Mouse (Mus musculus) cortical plate, adult 2 months (tissue): ENCODE results near the gene Mad1l1. TPM values are rescaled to one million over a fixed set of nuclear protein-coding genes. Genes with fewer than 3 reads are reported as not detected.
A peak's percentile ranks its signal among the peaks of the same experiment; 100 is the strongest.

Experiments
- H3K27ac ChIP-seq: fragments of 200-500 bp; 2 replicates; pipeline ENCODE4 v1.5.1; 2012; ENCODE audit warnings: low read length, control low read depth, inconsistent platforms; ENCODE audit not compliant: insufficient read depth
- H3K4me1 ChIP-seq: fragments of 200-500 bp; 2 replicates; pipeline ENCODE4 v1.6.1; 2011; ENCODE audit warnings: low read length; ENCODE audit not compliant: control insufficient read depth, insufficient read depth
- H3K4me3 ChIP-seq: fragments of 200-500 bp; 2 replicates; pipeline ENCODE4 v1.5.1; 2011; ENCODE audit warnings: mild to moderate bottlenecking, low read length, control low read depth; ENCODE audit not compliant: insufficient read depth
- CTCF ChIP-seq: fragments of 200-500 bp; IDR thresholded peaks from 2 replicates; pipeline ENCODE4 v1.5.1; 2011; ENCODE audit warnings: mild to moderate bottlenecking, control low read depth, low read length; ENCODE audit not compliant: insufficient read depth; ENCODE audit errors: extremely low read depth
- POLR2A ChIP-seq: fragments of 200-500 bp; IDR thresholded peaks from 2 replicates; pipeline ENCODE4 v1.6.1; 2011; ENCODE audit warnings: mild to moderate bottlenecking, low read length, control low read depth; ENCODE audit not compliant: insufficient read depth; ENCODE audit errors: extremely low read depth
- polyA plus RNA-seq: library from polyadenylated mRNA; depleted of rRNA; stranded (reverse); fragments of >200 nt; gene quantifications from 2 replicates; pipeline ENCODE4 v1.2.3, GENCODE M21; 2012

Mad1l1 gene
- polyA plus RNA-seq, 1 experiment, result 17.1 TPM

DNA sequence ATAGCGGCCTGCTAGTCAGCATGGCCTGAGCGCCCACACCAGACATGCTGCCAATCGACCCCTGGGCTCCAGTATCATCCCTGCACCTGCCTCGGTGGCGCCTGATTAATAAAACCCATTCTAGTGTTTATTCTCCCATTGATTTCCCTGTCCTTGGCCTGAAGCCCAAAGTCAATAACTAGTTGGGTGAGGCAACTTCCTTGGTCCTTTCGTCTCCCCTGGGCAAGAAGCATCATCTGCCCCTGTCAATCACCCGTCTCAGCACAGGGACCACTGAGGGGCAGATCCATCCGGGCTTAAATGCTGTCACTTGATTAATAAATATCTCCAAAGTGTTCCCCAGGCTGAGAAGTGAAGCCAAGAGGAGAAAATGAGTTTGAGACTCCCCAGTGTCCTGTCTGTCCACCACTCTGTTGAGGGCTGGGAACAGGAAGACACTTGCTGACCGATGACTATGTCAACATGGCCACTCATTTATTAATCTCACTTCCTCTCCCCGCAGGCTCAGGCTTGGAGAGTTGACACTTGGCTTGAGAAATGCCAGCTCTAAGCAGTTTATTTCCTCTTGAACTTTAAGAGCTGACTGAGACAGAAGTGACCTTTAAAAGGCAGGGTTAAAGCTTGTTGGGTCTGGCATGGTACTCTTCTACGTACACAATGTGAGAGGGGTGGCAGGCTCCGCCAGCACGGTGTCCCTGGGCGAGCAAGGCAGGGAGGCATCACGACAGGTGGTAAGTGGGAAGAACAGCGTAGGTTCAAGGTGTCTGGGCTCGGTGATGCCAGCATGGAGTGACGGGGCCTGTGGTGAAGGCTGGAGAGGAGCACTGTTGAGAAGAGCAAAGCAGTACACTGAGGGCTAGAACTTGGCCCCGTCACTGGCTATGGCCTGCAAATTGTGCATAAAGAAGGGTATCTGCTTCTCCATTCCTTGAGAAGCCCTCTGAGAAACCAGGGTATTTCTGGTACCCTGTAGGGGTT, 114.3 kb downstream of the Mad1l1 start:
- H3K4me1 ChIP-seq, result peaks cover 3% of the 10 kb centered on the region
- no peak overlapping the region for H3K27ac ChIP-seq
- no peak for TF ChIP-seq CTCF
- no peak for TF ChIP-seq POLR2A
- no peak overlapping the region for H3K4me3 ChIP-seq

DNA sequence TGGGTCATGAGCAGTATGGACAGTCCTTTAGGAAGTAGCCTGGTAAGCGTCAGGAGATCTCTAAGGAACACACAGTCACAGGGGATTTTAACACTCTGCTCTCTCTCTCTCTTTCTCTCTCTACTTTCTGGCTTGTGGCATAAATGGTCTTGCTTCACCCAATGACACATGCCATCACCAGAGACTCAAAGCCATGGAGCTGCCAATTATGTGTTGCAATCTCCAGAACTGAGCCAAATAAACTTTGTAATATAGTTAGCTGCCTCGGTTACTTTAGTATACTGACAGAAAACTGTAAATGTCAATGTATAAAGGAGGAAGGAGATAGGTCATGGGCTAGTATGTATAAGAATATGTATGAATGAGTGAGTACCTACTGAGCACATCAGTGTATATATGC, 115.4 kb downstream of the Mad1l1 start:
- no peak overlapping the region for H3K27ac ChIP-seq
- peaks cover 3% of the 10 kb centered on the region for H3K4me1 ChIP-seq
- H3K4me3 ChIP-seq, result no peak overlapping the region
- TF ChIP-seq POLR2A, result no peak
- TF ChIP-seq CTCF, result no peak

DNA sequence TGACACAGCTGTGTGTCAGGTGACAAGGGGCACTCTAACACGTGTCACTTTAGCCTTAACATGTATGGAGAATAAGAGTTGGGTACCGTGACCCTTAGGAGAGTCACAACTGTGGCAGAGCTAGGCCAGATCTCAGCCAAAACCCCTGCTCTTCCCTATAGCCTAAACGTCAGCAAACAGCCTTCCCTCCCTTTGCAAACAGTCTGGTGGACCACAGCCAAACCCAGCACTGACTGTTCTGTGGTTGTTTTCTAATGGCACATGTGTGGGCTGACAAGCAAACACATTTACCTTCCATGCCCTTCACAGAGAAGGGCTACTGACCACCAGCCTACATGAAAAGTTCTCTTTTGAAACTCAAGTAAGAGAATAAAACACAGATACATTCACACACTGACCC, 116.9 kb downstream of the Mad1l1 start:
- H3K27ac ChIP-seq, result no peak overlapping the region
- no peak overlapping the region for H3K4me3 ChIP-seq
- TF ChIP-seq POLR2A (no peak), CTCF (no peak)
- H3K4me1 ChIP-seq, result peaks cover 3% of the 10 kb centered on the region

DNA sequence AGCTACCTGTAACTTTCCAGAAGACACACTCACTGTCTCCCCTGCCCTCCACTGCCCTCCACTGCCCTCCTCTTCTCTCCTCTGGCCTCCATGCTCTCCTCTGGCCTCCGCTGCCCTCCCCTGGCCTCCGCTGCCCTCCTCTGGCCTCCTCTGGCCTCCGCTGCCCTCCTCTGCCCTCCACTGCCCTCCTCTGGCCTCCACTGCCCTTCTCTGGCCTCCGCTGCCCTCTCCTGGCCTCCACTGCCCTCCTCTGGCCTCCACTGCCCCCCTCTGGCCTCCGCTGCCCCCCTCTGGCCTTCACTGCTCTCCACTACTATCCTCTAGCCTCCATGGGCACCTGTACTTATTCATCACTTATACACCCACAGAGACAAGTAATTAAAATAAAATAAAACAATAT, 117.3 kb downstream of the Mad1l1 start:
- Histone ChIP-seq H3K27ac (no peak overlapping the region), H3K4me3 (no peak overlapping the region), H3K4me1 (peaks cover 1% of the 10 kb centered on the region)
- TF ChIP-seq POLR2A (no peak), CTCF (no peak)

DNA sequence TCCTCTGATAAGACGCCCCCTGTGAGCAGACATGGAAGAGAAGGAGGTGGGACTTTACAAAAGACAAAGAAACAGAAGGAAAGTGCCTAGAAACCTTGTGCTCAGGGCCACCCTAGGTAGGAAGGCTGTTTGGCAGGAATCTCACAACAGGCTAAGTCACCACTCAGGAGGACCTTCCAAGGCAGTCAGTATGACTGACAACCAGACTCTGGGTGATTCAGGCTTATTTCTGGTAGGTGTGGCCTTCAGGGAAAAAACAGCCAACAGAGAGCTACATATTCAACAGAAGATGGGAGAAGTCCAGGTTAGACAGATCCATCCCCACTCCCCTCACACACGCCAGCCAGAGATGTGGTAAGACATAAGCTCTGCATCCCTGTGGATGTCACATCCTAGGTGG, 118.9 kb downstream of the Mad1l1 start:
- H3K4me3 ChIP-seq, result no peak overlapping the region
- TF ChIP-seq CTCF (no peak), POLR2A (no peak)
- H3K27ac ChIP-seq, result no peak overlapping the region
- H3K4me1 ChIP-seq, result no peaks in the 10 kb centered on the region; the same call in 1 of the 2 replicates

DNA sequence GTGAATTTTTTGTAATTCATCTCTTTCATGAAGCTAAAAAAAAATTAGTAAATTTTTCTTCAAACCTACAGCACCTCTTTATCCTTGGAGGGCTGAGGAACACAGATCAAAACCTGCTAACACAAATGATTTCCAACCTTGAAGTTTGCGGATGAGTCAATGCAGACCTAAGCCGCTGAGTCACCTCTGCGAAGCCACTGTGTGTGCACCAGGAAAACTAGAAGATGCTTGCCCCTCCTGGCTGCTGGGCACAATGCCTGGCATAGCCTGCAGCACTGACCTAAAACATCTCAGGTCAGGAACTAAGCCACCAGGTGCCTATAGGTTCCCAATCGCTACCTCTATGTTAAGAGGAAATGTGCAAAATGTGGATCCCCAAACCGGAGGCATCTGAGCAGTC, 119.8 kb downstream of the Mad1l1 start:
- H3K27ac ChIP-seq, result no peak overlapping the region
- TF ChIP-seq CTCF (no peak), POLR2A (no peak)
- no peaks in the 10 kb centered on the region for H3K4me1 ChIP-seq
- H3K4me3 ChIP-seq, result no peak overlapping the region

DNA sequence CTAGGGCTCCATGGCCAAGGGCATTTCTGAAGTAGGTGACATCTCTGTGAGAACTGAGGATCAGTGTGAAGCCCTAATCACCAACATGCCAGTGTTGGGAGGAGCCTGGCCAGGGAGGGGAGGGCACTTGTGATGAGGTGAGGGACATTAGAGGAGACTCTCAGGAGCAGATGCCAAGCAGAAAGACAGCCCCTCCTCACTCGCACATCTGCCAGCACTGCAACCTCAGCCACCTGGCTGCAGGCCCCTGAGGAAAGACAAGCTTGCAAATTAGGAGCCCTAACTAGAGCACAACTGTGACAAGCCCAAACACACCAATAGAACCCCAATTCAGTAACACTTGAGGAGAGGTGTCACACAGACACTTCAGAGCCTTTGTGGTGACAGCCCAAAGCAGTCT, 120.2 kb downstream of the Mad1l1 start:
- no peaks in the 10 kb centered on the region for H3K4me1 ChIP-seq
- no peak for TF ChIP-seq CTCF
- no peak for TF ChIP-seq POLR2A
- no peak overlapping the region for H3K27ac ChIP-seq
- H3K4me3 ChIP-seq, result no peak overlapping the region

DNA sequence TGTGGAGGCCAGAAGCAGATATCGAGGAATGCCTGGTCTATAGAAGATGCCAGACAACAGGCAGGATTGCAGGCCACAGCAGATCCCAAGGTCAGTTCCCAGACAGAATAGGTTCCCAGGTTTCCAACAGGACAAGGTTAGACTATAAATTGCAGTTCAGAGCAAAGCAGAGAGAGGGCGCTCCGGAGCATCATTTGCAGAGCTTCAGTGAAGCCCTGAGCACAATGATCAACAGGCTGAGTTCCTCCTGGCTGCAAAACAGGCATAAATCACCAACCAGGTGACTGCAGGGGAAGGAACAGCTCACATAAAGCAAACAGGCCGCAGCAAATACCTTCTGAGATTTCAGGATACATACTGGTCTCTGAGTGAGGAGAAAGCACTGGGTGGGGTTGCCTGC, 123.6 kb downstream of the Mad1l1 start:
- peaks cover 3% of the 10 kb centered on the region; the same call in 1 of the 2 replicates for H3K4me1 ChIP-seq
- no peak overlapping the region for H3K27ac ChIP-seq
- H3K4me3 ChIP-seq, result no peak overlapping the region
- TF ChIP-seq CTCF, result peak; percentile 77
- no peak for TF ChIP-seq POLR2A

DNA sequence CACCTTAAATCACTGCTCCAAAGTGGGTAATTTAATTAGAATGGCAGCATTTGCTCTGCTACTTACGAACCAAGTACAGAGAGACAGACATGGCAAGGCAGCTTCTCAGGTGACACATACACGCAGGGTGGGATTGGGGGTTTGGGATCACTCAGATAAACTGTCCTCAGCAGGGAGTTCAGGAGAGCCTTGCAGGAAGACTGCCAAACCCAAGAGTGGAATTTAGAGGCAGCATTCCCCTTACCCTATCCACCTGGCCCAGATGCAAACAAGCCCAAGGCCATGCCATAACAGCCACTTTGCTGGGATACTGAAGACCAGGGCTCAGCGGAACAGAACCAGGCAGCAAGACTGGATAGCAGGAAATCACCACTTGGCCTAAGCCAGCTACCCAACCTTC, 124.9 kb downstream of the Mad1l1 start:
- Histone ChIP-seq H3K27ac (no peak overlapping the region), H3K4me3 (no peak overlapping the region), H3K4me1 (peaks cover 3% of the 10 kb centered on the region; the same call in 1 of the 2 replicates)
- TF ChIP-seq CTCF, result no peak
- no peak for TF ChIP-seq POLR2A

DNA sequence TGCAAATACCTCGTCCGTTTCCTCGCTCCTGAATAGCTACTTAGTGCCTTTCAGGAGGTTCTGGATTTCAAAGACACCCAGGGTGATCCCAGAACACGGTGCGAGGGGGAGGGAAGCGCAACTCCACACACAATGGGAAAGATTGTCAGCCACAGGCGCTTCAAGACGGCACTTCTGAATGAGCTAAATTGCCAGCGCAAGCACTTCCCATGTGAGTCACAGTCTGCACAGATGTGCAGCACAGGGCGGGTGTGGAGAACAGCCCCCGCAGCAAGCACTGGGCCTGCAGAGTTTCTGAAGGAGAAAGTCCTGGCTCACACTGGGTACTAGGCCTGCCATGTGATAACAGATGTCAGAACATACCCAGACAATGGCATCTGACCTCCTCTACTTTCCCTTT, 127.2 kb downstream of the Mad1l1 start:
- no peak overlapping the region for H3K27ac ChIP-seq
- peaks cover 3% of the 10 kb centered on the region; the same call in 1 of the 2 replicates for H3K4me1 ChIP-seq
- no peak overlapping the region for H3K4me3 ChIP-seq
- TF ChIP-seq POLR2A (no peak), CTCF (no peak)
